ENCODE assay signal across 9 mouse cellular contexts in the genomic region with DNA sequence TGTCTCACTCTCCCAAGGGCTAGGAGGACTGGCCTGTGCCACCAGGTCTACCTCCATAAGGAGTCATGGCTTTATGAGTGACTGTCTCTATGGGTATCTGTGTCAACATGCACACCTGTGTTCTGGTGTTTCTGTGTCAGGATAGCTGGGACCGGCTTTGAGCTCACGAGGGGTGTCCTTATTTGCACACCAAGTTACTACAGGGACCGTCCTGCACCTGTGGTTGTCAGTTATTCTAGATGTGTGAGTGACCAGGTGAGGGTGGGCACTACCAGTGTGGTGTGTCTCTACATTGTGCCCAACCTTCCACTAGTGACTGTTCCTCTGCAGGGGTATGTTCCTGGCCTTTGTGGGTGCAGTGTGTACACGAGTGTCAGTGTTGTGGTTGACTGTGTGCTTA. TPM values are rescaled to one million over a fixed set of nuclear protein-coding genes. Genes with fewer than 3 reads are reported as not detected.
DNase-seq lines count a peak whose midpoint lies in the region; ATAC-seq and TF ChIP-seq lines count a peak whose summit lies in the region.
"Had no signal": no experiment of that assay in that cellular context is flagged by ENCODE, and none has a peak within 500 bp of the region (broad histone marks: within the 10 kb centered on the region; RNA-seq: fewer than 3 reads in every experiment).

No protein-coding gene starts in this region.

- ATAC-seq in kidney, postnatal 0 days (replicated peaks; ENCODE audit: low FRiP score, low read depth): no peak
- ATAC-seq in embryonic facial prominence, embryonic 13.5 days (ENCODE audit: insufficient number of reproducible peaks, insufficient read depth, low FRiP score, low TSS enrichment, low read depth): no peak
- 0 out of 2 replicates have a peak, but pooled peaks have one; percentile 19 for ATAC-seq in hindbrain, postnatal 0 days
- peak; percentile 15; the same call in 1 of the 2 replicates for ATAC-seq in midbrain, postnatal 0 days (ENCODE audit: low FRiP score)

- H3K4me1 ChIP-seq in kidney, postnatal 0 days (replicated peaks; ENCODE audit: insufficient read depth, low read length): peaks cover 34% of the 10 kb centered on the region
- H3K4me1 ChIP-seq in embryonic facial prominence, embryonic 13.5 days: peaks cover 72% of the 10 kb centered on the region
- peaks cover 29% of the 10 kb centered on the region for H3K4me1 ChIP-seq in hindbrain, postnatal 0 days (ENCODE audit: insufficient read depth, low read length)
- peaks cover 26% of the 10 kb centered on the region for H3K4me1 ChIP-seq in midbrain, postnatal 0 days (ENCODE audit: insufficient read depth, low read length)

- no peak for DNase-seq in kidney, postnatal 0 days (ENCODE audit: low spot score)
- DNase-seq in kidney, adult 9 months: no peak
- no peak for DNase-seq in hindbrain, postnatal 0 days (ENCODE audit: low spot score)
- DNase-seq in midbrain, postnatal 0 days (ENCODE audit: low spot score): no peak
- DNase-seq in cerebellum, adult 9-11 months: no peak
- no peak for DNase-seq in MN1 (ENCODE audit: low spot score)
- no peak for DNase-seq in cerebellum, adult 8-10 months

- H3K4me3 ChIP-seq in kidney, postnatal 0 days (replicated peaks; ENCODE audit: low read depth, low read length): peak overlapping the region; percentile 75
- peak overlapping the region; percentile 77 for H3K4me3 ChIP-seq in embryonic facial prominence, embryonic 13.5 days
- H3K4me3 ChIP-seq in hindbrain, postnatal 0 days (ENCODE audit: low read length): peak overlapping the region; percentile 86
- peak overlapping the region; percentile 79 for H3K4me3 ChIP-seq in midbrain, postnatal 0 days (ENCODE audit: low read depth, low read length)

- H3K27ac ChIP-seq in kidney, postnatal 0 days: peak overlapping the region; percentile 86; the same call in 1 of the 2 replicates
- H3K27ac ChIP-seq in embryonic facial prominence, embryonic 13.5 days: peak overlapping the region; percentile 95
- peak overlapping the region; percentile 95 for H3K27ac ChIP-seq in hindbrain, postnatal 0 days
- H3K27ac ChIP-seq in midbrain, postnatal 0 days (ENCODE audit: low read depth, low read length): peak overlapping the region; percentile 97

- no peaks in the 10 kb centered on the region for H3K27me3 ChIP-seq in kidney, postnatal 0 days (ENCODE audit: insufficient read depth, low read length)
- H3K27me3 ChIP-seq in embryonic facial prominence, embryonic 13.5 days: no peaks in the 10 kb centered on the region; the same call in 1 of the 2 replicates
- H3K27me3 ChIP-seq in hindbrain, postnatal 0 days (ENCODE audit: insufficient read depth, low read length): no peaks in the 10 kb centered on the region
- H3K27me3 ChIP-seq in midbrain, postnatal 0 days (ENCODE audit: insufficient read depth, low read length): no peaks in the 10 kb centered on the region

- H3K9me3 ChIP-seq in kidney, postnatal 0 days (replicated peaks; ENCODE audit: low read length): no peaks in the 10 kb centered on the region
- H3K9me3 ChIP-seq in embryonic facial prominence, embryonic 13.5 days: no peaks in the 10 kb centered on the region
- H3K9me3 ChIP-seq in hindbrain, postnatal 0 days (ENCODE audit: low read length): no peaks in the 10 kb centered on the region
- no peaks in the 10 kb centered on the region for H3K9me3 ChIP-seq in midbrain, postnatal 0 days (ENCODE audit: low read length)

- no peak for TF ChIP-seq CTCF in kidney, postnatal 0 days (IDR thresholded peaks at IDR 0.05; ENCODE audit: low read depth)
- no peak for TF ChIP-seq CTCF in hindbrain, postnatal 0 days (IDR thresholded peaks at IDR 0.05; ENCODE audit: low read depth)
- no peak for TF ChIP-seq CTCF in midbrain, postnatal 0 days (IDR thresholded peaks at IDR 0.05)

- peak overlapping the region; percentile 96 for H3K9ac ChIP-seq in kidney, postnatal 0 days (ENCODE audit: low read depth, low read length)
- H3K9ac ChIP-seq in embryonic facial prominence, embryonic 13.5 days: peak overlapping the region; percentile 98
- peak overlapping the region; percentile 98 for H3K9ac ChIP-seq in hindbrain, postnatal 0 days (replicated peaks; ENCODE audit: low read length)
- peak overlapping the region; percentile 96; the same call in 1 of the 2 replicates for H3K9ac ChIP-seq in midbrain, postnatal 0 days (replicated peaks; ENCODE audit: low read length, poor library complexity, severe bottlenecking)

- 43% methylated on average over 4 of the region's 4 CpGs for WGBS in kidney, postnatal 0 days
- 43% methylated on average over 4 of the region's 4 CpGs for WGBS in embryonic facial prominence, embryonic 13.5 days
- WGBS in hindbrain, postnatal 0 days: 34% methylated on average over 4 of the region's 4 CpGs
- WGBS in midbrain, postnatal 0 days: 40% methylated on average over 4 of the region's 4 CpGs

- no peaks in the 10 kb centered on the region for H3K36me3 ChIP-seq in kidney, postnatal 0 days (ENCODE audit: insufficient read depth, low read length)
- peaks cover 10% of the 10 kb centered on the region for H3K36me3 ChIP-seq in embryonic facial prominence, embryonic 13.5 days
- no peaks in the 10 kb centered on the region for H3K36me3 ChIP-seq in hindbrain, postnatal 0 days (ENCODE audit: insufficient read depth, low read length)
- H3K36me3 ChIP-seq in midbrain, postnatal 0 days (ENCODE audit: insufficient read depth, low read length): no peaks in the 10 kb centered on the region

- peak overlapping the region; percentile 90 for H3K4me2 ChIP-seq in kidney, postnatal 0 days (ENCODE audit: low read length)
- H3K4me2 ChIP-seq in embryonic facial prominence, embryonic 13.5 days: peak overlapping the region; percentile 81
- peak overlapping the region; percentile 83 for H3K4me2 ChIP-seq in hindbrain, postnatal 0 days (ENCODE audit: low read depth, low read length)
- H3K4me2 ChIP-seq in midbrain, postnatal 0 days (ENCODE audit: low read depth, low read length, poor library complexity, severe bottlenecking): peak overlapping the region; percentile 80

RNA-seq across cellular contexts. Expression of a gene that starts 2.2 kb away (rescaled TPM):
- polyA plus RNA-seq in kidney, postnatal 0 days (2015; fragmentation: Nextera tagmentation; extraction: Ambion mirVana): 8.6 and 9.6 TPM in 2 replicates
- polyA plus RNA-seq in embryonic facial prominence, embryonic 13.5 days (2015; fragmentation: Nextera tagmentation; extraction: Ambion mirVana): 2.9 and 5.2 TPM in 2 replicates
- total RNA-seq in hindbrain, postnatal 0 days (2014; rRNA removed): 2.3 and 3.2 TPM in 2 replicates
- 11.5 and 15.5 TPM in 2 replicates for polyA plus RNA-seq in hindbrain, postnatal 0 days (2015; fragmentation: Nextera tagmentation; extraction: Ambion mirVana)
- total RNA-seq in midbrain, postnatal 0 days (2014; rRNA removed): 0.27 and 4.6 TPM in 2 replicates
- polyA plus RNA-seq in midbrain, postnatal 0 days (2015; fragmentation: Nextera tagmentation; extraction: Ambion mirVana): 14.0 and 15.3 TPM in 2 replicates
- total RNA-seq: liver, adult 2 months had no signal
- polyA plus RNA-seq: liver, adult 2 months had no signal

RNA-seq across cellular contexts. Expression of a gene that starts 35.0 kb away (rescaled TPM):
- polyA plus RNA-seq in kidney, postnatal 0 days (2015; fragmentation: Nextera tagmentation; extraction: Ambion mirVana): 1.3 and 1.6 TPM in 2 replicates
- polyA plus RNA-seq in embryonic facial prominence, embryonic 13.5 days (2015; fragmentation: Nextera tagmentation; extraction: Ambion mirVana): 1.4 and 1.8 TPM in 2 replicates
- total RNA-seq in hindbrain, postnatal 0 days (2014; rRNA removed): 3.3 and 5.9 TPM in 2 replicates
- polyA plus RNA-seq in hindbrain, postnatal 0 days (2015; fragmentation: Nextera tagmentation; extraction: Ambion mirVana): 2.7 and 3.0 TPM in 2 replicates
- 5.6 and 5.7 TPM in 2 replicates for total RNA-seq in midbrain, postnatal 0 days (2014; rRNA removed)
- polyA plus RNA-seq in midbrain, postnatal 0 days (2015; fragmentation: Nextera tagmentation; extraction: Ambion mirVana): 2.2 and 2.4 TPM in 2 replicates
- total RNA-seq: liver, adult 2 months had no signal

RNA-seq across cellular contexts. Expression of a gene that starts 35.1 kb away (rescaled TPM):
- polyA plus RNA-seq in kidney, postnatal 0 days (2015; fragmentation: Nextera tagmentation; extraction: Ambion mirVana): 17.2 and 19.1 TPM in 2 replicates
- 28.2 and 30.7 TPM in 2 replicates for polyA plus RNA-seq in embryonic facial prominence, embryonic 13.5 days (2015; fragmentation: Nextera tagmentation; extraction: Ambion mirVana)
- total RNA-seq in hindbrain, postnatal 0 days (2014; rRNA removed): 66.2 and 75.1 TPM in 2 replicates
- 47.1 and 49.6 TPM in 2 replicates for polyA plus RNA-seq in hindbrain, postnatal 0 days (2015; fragmentation: Nextera tagmentation; extraction: Ambion mirVana)
- 86.1 and 101 TPM in 2 replicates for total RNA-seq in midbrain, postnatal 0 days (2014; rRNA removed)
- polyA plus RNA-seq in midbrain, postnatal 0 days (2015; fragmentation: Nextera tagmentation; extraction: Ambion mirVana): 65.9 and 70.7 TPM in 2 replicates

RNA-seq across cellular contexts. Expression of a gene that starts 54.0 kb away (rescaled TPM):
- 10.5 and 11.0 TPM in 2 replicates for polyA plus RNA-seq in kidney, postnatal 0 days (2015; fragmentation: Nextera tagmentation; extraction: Ambion mirVana)
- polyA plus RNA-seq in embryonic facial prominence, embryonic 13.5 days (2015; fragmentation: Nextera tagmentation; extraction: Ambion mirVana): 19.6 and 22.6 TPM in 2 replicates
- total RNA-seq in hindbrain, postnatal 0 days (2014; rRNA removed): 44.1 and 50.6 TPM in 2 replicates
- polyA plus RNA-seq in hindbrain, postnatal 0 days (2015; fragmentation: Nextera tagmentation; extraction: Ambion mirVana): 11.0 and 11.3 TPM in 2 replicates
- 37.7 and 41.8 TPM in 2 replicates for total RNA-seq in midbrain, postnatal 0 days (2014; rRNA removed)
- 11.8 and 11.9 TPM in 2 replicates for polyA plus RNA-seq in midbrain, postnatal 0 days (2015; fragmentation: Nextera tagmentation; extraction: Ambion mirVana)

RNA-seq across cellular contexts. Expression of a gene that starts 57.0 kb away (rescaled TPM):
- polyA plus RNA-seq in kidney, postnatal 0 days (2015; fragmentation: Nextera tagmentation; extraction: Ambion mirVana): 0.05 and 0.14 TPM in 2 replicates
- polyA plus RNA-seq in embryonic facial prominence, embryonic 13.5 days (2015; fragmentation: Nextera tagmentation; extraction: Ambion mirVana): 1.6 and 2.0 TPM in 2 replicates
- 0.72 TPM in 1 of 2 replicates, not detected in the other for total RNA-seq in hindbrain, postnatal 0 days (2014; rRNA removed)
- polyA plus RNA-seq in hindbrain, postnatal 0 days (2015; fragmentation: Nextera tagmentation; extraction: Ambion mirVana): 0.41 and 0.68 TPM in 2 replicates
- 0.05 and 0.19 TPM in 2 replicates for total RNA-seq in midbrain, postnatal 0 days (2014; rRNA removed)
- 0.38 and 0.56 TPM in 2 replicates for polyA plus RNA-seq in midbrain, postnatal 0 days (2015; fragmentation: Nextera tagmentation; extraction: Ambion mirVana)
- total RNA-seq: liver, adult 2 months had no signal

Comparison
In these comparisons a context has a peak if more than half of its experiments do, and no peak if none do; other contexts are left out.
1. ATAC-seq: peak in hindbrain, postnatal 0 days (single experiment) and midbrain, postnatal 0 days (single experiment); none in kidney, postnatal 0 days (single experiment) and embryonic facial prominence, embryonic 13.5 days (single experiment).
2. Peak in every context shown above with its lines, with median percentiles within 50 percentile points of each other: H3K27ac ChIP-seq, H3K4me2 ChIP-seq, H3K4me3 ChIP-seq and H3K9ac ChIP-seq.